Mouse (Mus musculus) mouse embryonic stem cell (cell line): ENCODE data around the gene Ccdc149.

ENCODE experiments used
- in situ Hi-C, 2 experiments: fragments of 300-500 bp; cut with MboI; formaldehyde crosslinking; loops; 1 replicate in 1 of 2; 3 replicates in 1 of 2; pipeline ENCODE4 v1.14.3; 2019 to 2020; ENCODE audit warnings: low sequenced_read_pairs in 2 of 2, low pct_unique_long_range_greater_than_20kb in 1 of 2, mixed read lengths in 1 of 2; ENCODE audit not compliant: unreplicated experiment in 1 of 2

Gene Ccdc149

DNA sequence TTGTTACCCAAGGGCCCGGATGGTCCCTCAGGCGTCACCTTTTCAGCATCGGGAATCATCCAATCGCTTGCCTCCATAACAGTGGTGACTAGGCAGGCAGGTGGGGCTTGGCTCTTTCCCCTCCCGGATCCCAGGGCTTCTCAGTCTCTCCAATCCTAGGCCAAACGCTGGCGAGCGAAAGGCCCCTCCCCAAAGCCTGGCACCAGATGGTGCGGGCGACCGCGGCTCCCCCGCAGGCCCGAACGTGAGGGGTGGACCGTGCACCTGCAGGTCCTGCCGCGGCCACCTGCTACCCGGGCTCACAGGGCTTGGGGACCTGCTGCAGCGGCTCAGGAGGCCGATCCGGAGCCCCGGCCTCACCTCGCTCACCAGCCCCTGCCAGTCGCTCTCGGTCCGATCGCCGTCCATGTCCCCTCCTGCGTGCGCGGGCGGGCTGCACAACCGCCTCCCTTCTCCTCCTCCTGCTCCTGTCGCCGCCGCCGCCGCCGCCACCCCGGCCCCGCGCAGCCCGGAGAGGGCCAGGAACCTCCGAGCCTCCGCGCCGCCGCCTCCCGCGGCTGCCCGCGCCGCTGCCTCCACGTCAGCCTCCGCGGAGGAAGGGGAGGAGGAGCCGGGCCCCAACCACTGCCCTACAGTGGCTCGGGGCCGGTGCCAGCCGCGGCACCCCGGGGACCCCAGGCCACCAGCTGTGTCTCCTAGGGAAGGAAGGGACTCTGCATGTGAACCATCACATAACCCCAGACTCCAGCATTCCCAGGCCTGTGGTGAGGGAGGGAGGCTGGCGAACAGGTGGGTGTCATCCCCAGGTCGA lies at the start of gene Ccdc149:
Gene Ccdc149, minus strand, starts transcription at position 531 of the 811 bp plus-strand sequence.
- in situ Hi-C loops, result no loop called here

DNA sequence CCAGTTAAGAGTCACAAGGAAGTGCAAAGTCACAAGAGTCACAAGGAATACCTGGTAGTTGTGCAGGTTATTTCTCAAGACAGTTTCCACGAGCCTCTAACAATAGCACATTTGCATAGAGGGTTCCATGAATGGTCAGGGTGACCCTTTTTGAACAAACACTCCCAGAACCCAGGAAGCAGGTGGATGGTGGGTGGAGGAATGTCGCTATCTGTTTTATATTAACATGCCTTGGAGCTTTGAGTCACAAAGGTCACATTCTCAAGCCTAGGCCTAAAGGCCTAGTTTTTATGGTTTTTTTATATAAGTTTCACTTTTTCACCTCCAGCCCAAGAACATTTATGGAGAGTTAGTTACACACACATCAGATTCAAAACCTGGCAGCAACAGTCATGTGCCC lies 48.6 kb upstream of the Ccdc149 start:
- in situ Hi-C loops, result no loop called here

DNA sequence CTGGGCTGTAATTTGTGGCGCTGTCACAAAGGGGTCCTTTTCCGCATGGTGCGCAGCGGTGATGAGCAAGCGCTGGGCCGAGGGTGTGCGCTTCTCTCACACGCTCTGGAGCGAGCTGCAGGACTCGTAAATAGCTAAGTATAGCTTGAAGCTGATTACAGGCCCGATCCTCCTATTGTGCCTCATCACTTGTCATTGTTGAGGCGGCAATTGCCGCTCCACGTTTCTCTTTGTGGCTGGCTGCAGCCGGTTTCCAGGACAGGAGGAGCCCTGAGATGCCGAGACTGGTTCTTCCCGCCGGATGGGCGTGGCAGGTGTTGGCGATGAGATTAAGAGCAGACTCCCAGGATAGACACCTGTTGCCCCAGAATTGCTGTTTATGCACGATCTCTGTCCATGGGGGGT lies 44.8 kb upstream of the Ccdc149 start:
- in situ Hi-C loops, result no loop called here

DNA sequence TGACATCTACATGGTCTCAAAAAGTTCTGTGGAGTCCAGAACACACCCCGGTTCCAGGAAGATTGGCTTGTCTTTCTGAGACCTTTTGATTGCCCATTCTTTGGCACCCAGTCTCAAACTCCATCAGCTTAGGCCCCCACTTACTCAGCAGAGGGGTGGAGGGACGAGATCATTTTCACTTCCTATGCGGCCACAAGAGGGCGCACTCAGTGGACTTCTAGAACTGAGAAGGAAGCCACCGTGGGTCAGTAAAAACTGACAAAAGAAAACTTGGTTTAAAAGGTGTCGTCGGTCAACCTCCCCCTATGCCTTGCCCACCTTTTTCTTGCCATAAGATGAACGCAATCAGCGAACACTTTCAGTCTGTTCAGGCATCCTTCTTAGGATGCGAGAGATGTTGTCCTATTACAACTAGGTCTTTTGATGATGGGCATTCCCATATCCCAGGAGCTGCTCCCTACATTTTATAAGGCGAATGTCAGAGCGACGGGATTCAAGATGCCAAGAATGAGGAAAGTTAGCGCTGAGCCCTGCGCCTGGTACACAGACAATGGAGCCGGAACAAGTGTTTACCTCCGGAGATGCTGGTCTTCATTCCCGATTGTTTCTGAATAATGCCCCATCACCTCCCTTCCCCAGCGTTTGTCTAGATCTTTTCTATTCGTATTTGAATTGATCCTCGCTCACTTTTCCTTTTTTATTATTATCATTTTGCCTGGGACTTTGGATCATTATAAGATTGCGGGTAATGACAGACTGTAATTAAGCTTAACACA lies 44.1 kb upstream of the Ccdc149 start:
- in situ Hi-C loops, result no loop called here

DNA sequence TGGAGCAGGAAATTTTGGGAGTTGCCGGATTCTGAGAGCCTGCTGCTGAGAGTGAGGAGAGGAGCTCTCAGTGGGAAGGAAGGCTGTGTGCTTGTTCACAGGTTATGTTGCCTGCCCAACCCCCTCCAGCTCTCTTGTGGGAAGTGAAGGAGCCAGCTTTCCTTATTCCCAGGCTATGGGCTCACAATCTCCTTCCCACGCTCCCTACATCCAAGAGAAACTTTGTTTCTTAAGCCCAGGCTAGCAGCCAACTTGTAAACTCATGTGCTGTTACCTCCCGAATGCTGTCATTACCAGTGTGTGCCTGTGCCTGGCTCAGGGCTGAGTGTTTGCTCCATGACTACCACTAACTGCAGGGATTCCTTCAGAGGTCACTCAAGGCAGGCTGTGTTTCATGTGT lies 39.8 kb upstream of the Ccdc149 start:
- in situ Hi-C loops, result no loop called here

DNA sequence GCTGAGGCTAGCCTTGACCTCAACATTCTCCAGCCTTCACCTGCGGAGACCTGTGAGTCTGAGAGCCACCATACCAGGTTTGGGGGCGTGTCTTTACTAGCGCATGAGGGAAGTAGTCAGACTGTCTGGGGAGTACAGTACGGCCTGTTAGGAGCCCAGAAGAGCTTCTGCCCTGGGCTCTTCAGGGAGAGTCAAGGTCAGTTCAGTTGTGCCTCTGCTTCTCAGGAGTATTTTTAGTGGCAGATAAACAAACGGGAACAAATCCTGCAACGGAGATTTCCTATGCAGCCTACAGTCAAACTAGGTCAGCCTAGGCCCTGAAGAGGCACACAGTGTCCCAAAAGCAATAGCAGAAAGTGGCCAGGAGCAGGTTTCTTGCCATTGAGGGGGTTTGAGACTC lies 38.1 kb upstream of the Ccdc149 start:
- in situ Hi-C loops, result no loop called here

DNA sequence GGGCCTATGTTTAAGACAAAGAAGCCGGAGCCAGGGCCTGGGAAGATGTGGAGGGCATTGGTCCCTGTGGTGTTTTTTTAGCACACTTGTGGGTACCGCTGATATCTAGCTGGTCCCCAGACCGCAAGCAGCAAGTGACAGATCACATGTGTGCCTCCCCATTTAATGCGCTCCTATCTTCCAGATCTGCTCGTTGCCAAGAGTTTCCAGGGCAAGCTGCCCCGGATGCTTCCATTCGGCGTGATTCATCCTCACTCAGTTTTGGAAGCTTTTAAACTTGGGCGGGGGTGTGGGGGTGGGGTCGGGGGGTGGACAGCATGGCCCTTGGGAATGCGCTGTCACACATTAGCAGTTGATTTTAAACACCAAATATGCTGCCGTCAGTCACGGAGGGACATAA lies 33.3 kb upstream of the Ccdc149 start:
- in situ Hi-C loops, result no loop called here

DNA sequence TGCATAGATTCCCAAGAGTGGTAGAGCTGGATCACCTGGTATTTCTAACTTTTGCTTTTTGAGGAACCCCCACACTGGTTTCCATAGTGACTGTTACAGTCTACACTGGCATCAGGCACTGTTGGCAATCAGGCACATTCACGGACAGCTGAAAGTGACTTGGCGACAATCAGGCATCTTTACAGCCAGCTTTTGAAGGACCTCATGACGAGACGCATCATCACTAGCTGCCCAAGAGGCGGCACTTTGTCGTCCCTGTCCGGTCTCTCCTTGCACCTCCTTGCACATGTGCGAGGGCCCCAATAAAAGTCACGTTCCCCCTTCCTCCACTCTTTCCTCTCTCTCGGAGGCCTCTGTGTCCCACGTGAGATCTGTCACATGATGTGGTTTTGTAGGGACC lies 32.8 kb upstream of the Ccdc149 start:
- in situ Hi-C loops, result no loop called here

DNA sequence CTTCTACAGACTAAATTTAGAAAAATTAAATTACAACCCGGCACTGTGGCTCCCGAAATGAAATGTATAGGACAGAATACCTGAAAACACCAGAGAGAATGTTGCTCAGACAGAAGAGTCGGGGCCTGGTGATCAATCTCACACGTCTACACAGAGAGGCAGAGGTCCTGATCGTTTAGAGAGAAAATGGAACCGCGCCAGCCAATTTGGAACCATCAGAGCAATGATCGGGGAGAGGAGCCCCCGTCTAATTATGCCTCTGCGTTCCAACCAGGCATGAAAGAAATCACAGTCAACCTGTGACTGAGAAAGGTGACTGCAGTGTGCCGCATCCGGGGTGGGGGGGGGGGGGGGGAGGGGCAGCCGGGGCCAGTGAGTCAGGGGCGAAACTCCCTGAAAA lies 24.4 kb upstream of the Ccdc149 start:
- in situ Hi-C loops, result no loop called here

DNA sequence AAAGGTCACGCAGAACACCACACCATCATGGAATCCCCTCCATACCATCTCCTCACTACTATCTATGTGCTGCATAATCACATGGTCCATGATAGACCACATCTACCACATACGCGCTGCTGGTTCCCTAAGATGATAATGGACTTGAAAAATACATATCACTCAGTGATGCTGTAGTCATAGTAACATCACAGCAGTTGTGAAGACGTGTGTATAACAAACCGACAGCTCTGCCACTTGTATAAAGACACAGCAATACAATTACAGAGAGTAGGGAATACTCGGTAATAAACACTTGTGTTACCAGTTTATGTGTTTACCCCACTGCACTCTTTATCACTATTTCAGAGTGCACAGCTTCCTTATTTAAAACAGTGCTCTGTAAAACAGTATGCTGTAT lies 20.2 kb upstream of the Ccdc149 start:
- in situ Hi-C loops, result no loop called here

DNA sequence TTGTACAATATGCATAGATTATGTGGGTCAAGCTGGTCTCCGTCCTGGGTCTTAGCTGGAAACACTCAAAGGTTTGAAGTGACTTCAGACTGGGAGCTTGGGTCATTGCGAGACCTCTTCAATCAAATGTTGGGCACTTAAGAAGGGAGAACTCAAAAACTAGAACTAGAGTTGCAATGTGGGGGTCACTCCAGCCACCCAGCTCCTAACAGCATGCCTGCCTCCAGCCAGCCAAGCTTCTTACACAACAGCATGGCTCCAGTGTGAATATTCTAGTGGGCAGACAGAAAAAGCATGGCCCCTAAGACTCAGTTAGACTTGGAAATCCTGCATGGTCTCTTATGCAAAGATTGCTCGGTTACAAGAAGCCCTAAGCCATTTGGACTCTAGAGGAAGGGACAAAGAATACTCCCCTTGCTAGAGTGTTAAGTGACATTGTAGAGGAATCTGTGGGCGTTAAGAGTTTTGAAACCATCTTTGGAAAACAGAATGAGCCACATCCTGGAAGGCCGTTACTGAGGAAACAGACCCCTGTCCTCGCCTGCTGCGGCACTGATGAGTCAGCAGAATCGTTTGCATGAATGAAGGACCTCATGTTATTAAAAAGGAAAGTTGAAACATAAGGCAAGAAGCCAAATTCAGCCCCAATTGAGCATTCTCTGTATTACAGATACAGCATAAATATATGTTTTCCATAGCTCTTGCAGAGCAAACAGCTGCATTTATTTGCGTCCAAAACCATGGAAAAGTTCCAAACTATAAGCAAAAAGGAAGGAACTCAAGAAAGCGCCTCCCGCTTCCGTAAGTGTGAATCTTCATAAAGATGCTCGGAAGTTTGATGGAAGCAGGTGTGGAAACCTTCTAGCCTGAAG lies 16.5 kb upstream of the Ccdc149 start:
- in situ Hi-C loops, result no loop called here

DNA sequence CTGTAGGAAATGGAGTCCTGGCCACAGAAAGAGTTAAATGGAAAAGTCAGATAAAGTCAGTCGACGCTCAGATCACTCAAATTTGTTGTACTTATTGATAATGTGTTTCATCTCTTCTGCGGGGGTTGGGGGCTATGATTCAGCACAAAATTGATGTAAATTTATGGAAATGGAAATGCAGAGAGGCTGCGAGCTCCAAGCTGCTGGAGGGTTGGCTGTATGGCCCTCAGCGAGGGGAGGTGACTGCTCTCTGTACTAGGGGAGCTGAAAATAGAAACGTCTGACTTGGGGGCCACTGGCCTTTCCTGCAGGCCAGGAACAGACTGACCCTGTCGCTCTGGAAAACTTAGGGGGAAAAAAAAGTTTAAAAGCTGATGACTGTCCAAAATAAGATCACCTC lies 5.5 kb upstream of the Ccdc149 start:
- in situ Hi-C loops, result no loop called here

DNA sequence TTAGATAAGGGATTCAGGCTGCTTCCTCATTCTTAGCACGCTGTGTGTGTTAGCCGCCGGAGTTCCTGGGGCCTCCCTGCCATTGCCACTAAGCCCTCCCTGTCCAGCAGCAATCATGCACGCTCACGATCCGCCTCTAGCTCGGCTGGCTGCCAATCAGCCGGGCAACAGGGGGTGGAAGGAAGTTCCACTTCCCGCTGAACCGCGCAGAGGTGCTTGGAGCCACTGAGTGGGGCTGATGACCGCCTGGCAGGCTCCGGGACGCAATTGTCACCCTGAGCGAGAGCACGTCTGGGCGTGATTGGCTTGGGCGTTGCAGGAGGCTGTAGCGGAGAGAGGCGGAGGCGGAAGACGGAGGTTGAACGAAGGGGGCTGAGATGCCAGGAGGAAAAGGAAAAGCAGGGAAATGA lies 5.0 kb upstream of the Ccdc149 start:
- in situ Hi-C loops, result no loop called here

DNA sequence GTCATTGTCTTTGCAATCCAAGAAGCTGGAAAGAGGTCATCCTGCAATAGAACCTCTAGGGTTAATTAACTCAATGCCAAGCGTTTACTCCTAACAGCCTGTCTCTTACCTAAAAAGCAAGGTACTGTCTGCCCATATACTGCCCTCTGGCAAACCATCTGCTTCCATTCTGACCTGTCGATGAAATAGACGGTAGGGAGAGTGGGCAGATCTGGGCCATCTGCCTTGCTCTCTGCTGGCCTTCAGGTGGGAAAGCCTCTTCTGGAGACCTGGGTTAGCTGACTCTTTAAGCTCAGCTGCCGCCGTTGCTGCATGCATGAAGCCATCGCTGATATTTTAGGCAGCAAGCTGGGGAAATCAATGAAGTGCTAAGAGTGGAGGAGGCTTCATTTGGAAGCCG lies 2.7 kb upstream of the Ccdc149 start:
- in situ Hi-C loops, result no loop called here

DNA sequence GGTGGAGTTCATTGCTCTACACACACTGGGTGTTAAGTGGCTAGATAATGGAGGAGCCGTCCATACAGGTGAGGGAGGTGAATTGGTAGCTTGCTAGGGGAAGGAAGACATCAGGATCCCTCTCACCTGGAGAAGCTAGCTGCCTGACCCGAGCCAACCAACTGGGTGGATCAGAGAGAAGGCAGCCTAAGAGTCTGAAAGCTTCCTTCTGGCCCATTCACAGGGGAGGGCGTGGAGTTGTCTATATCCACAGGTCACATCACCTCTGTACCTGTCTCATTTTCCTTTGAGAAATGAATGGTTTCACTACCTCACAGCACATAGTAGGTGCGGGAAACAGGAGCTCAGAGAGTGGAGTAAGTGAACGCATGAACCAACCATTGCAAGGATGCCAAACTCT lies 770 bp downstream of the Ccdc149 start:
- in situ Hi-C loops, result no loop called here

DNA sequence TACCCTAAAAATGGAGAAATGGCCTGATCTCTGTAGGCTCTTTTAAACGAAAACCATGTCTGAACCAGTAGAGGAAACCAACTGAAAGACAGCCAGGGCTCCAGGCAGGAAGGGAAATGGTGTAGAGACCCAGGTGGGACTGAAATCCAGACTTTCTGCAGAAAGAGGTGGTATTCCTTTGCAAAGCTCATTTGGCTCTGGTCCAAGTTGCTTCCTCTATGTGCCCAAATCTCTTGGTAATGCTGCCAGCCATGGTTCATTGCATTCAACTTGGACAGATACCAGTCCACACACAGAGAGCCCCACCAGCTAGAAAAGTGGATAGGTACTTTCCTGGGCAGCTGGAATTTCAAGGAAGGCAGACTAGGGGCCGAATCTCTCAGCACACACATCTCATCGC lies 3.5 kb downstream of the Ccdc149 start:
- in situ Hi-C loops, result no loop called here

DNA sequence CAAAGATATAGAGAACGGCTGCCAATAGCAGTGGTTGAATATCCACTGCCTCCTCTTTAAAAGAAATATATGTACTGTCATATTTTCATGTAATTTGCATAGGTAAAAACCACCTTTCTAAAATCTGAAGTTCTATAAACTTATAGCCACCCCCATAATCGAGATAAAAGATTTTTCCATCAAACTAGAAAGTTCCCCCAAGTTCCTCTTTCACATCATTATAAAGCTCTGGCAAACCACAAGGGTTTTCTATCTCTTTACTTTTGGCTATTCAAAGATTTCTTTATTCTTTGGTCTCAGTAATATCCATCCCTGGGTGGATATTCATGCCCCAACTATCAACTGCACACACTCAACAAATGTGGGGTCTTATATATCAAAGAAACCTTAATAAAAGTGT lies 8.9 kb downstream of the Ccdc149 start:
- in situ Hi-C loops, result no loop called here

DNA sequence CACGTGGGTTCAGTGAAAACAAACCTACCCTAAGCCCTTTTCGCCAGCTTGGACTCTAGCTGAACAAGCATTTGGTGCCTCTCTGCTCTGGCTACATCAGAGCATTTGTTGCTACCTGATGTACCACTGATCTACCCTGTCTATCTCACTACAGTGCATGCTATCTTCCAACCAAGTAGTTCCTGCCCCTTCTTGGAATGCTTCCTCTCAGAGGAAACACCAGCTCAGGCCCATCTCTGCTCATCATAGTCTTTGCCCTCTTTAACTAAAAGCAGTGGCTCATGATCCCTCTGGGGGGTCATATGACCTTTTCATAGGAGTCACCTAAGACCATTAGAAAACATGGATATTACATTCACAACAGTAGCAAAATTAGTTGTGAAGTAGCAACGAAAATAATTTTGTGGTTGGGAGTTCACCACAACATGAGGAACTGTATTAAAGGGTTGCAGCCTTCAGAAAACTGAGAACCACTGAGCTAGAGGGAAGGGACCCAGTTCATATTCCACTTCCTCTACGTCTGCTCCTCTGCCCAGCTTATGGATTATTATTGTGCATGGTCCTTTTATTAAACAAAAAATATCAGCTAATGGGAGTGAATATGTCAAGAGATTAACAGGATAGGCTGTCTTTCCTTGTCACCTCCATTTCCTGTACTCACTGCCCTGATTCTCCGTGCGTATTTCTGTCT lies 9.7 kb downstream of the Ccdc149 start:
- in situ Hi-C loops, result no loop called here

DNA sequence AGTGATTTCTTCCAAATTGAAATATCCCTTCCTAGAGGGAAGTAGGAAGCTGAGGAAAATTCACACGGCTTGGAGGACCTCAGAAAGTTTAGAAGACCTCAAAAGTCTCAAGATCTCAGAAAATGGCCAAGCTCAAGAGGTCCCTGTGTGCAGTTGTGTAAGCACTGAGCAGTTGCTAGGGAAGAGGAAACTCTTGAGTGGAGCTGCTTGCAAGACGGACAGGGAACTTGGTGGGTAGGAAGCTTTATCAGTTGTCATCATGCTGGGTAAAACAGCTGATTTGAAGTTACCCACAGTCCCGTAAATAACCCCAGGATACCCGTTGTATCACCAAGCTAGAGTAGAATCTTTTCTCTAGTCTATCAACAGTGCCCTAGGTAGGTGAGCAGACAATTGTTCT lies 12.0 kb downstream of the Ccdc149 start:
- in situ Hi-C loops, result no loop called here
